Mouse (Mus musculus) forebrain, postnatal 0 days (tissue): Measurements from ENCODE around the gene Pdia4. TPM values are rescaled to one million over a fixed set of nuclear protein-coding genes. Genes with fewer than 3 reads are reported as not detected.
A peak's percentile ranks its signal among the peaks of the same experiment; 100 is the strongest.

Experiments
- ATAC-seq: fragments of 200-750 bp; cut with Nextera tagmentation; 2 replicates; pipeline ENCODE4 v1.8.0; 2017; ENCODE audit warnings: mild to moderate bottlenecking, moderate library complexity
- DNase-seq: peaks from one replicate; pipeline ENCODE4 v3.0.0-alpha.2; 2015
- H3K27ac ChIP-seq: fragments of 300-500 bp; sonication (generic); 2 replicates; pipeline ENCODE4 v1.5.1; 2014; ENCODE audit warnings: low read depth, mild to moderate bottlenecking, antibody characterized with exemption, low read length, moderate library complexity, mixed read lengths
- H3K27me3 ChIP-seq: fragments of 300-500 bp; sonication (generic); 2 replicates; pipeline ENCODE4 v1.6.1; 2014; ENCODE audit warnings: mild to moderate bottlenecking, low read length, mixed read lengths; ENCODE audit not compliant: insufficient read depth
- H3K36me3 ChIP-seq: fragments of 300-500 bp; sonication (generic); 2 replicates; pipeline ENCODE4 v1.6.1; 2014; ENCODE audit warnings: mild to moderate bottlenecking, moderate library complexity; ENCODE audit not compliant: insufficient read depth
- H3K4me1 ChIP-seq: fragments of 300-500 bp; sonication (generic); 2 replicates; pipeline ENCODE4 v1.6.1; 2014; ENCODE audit warnings: antibody characterized with exemption; ENCODE audit not compliant: insufficient read depth
- H3K4me2 ChIP-seq: fragments of 300-500 bp; sonication (generic); 2 replicates; pipeline ENCODE4 v1.6.1; 2014; ENCODE audit warnings: low read depth, mild to moderate bottlenecking, moderate library complexity
- H3K4me3 ChIP-seq: fragments of 300-500 bp; sonication (generic); 2 replicates; pipeline ENCODE4 v1.5.1; 2014; ENCODE audit warnings: low read depth, low read length, mixed read lengths
- H3K9ac ChIP-seq: fragments of 300-500 bp; sonication (generic); 2 replicates; pipeline ENCODE4 v1.6.1; 2014; ENCODE audit warnings: mild to moderate bottlenecking
- H3K9me3 ChIP-seq: fragments of 300-500 bp; sonication (generic); 2 replicates; pipeline ENCODE4 v1.6.1; 2016; ENCODE audit warnings: low read length
- CTCF ChIP-seq: sonication (generic); IDR thresholded peaks from 2 replicates; pipeline ENCODE4 v1.5.1; 2016; ENCODE audit warnings: antibody characterized with exemption, control low read depth, low read depth
- WGBS: fragments of 180-500 bp; shearing (Covaris S2); extraction: QIAGEN DNeasy Blood & Tissue Kit; methylation state at CpG from one replicate; pipeline ENCODE4 v1.1.7; 2014; 5-methylcytosine and 5-hydroxymethylcytosine counted together
- polyA plus RNA-seq: library from polyadenylated mRNA; unstranded; fragments of >200 nt; fragmentation: Nextera tagmentation; extraction: Ambion mirVana; gene quantifications from 2 replicates; pipeline ENCODE4 v1.2.1, GENCODE M21; 2015
- total RNA-seq: library from RNA; depleted of rRNA; stranded (reverse); fragments of >200 nt; gene quantifications from 2 replicates; pipeline ENCODE4 v1.2.3, GENCODE M21; 2014

Pdia4 gene
- total and polyA plus RNA-seq, 2 experiments from 2014 or later = 83.7 to 104 TPM

GRCm38 (mm10) chr6:47827462-47827861 is 14.2 kb upstream of the Pdia4 start:
- Histone ChIP-seq H3K9ac (no peak overlapping the region), H3K4me2 (no peak overlapping the region), H3K4me3 (no peak overlapping the region), H3K27me3 (no peaks in the 10 kb centered on the region), H3K4me1 (no peaks in the 10 kb centered on the region), H3K36me3 (peaks cover 27% of the 10 kb centered on the region), H3K27ac (no peak overlapping the region), H3K9me3 (no peaks in the 10 kb centered on the region)
- ATAC-seq (no peak), DNase-seq (no peak)
- TF ChIP-seq CTCF = peak; percentile 21; the same call in 1 of the 2 replicates
- WGBS = 94% methylated on average over 4 of the region's 4 CpGs

- DNase-seq (no peak), ATAC-seq (no peak)
- Histone ChIP-seq H3K27me3 (no peaks in the 10 kb centered on the region), H3K36me3 (peaks cover 54% of the 10 kb centered on the region), H3K27ac (no peak overlapping the region), H3K4me3 (no peak overlapping the region), H3K9ac (no peak overlapping the region), H3K9me3 (no peaks in the 10 kb centered on the region), H3K4me2 (no peak overlapping the region), H3K4me1 (no peaks in the 10 kb centered on the region)
- TF ChIP-seq CTCF = no peak
- 63% methylated on average over 2 of the region's 2 CpGs for WGBS
Measured at GRCm38 (mm10) chr6:47824241-47824640, 11.0 kb upstream of the Pdia4 start.

GRCm38 (mm10) chr6:47821776-47822175 is 8.5 kb upstream of the Pdia4 start:
- Histone ChIP-seq H3K9ac (no peak overlapping the region), H3K4me1 (no peaks in the 10 kb centered on the region), H3K27me3 (no peaks in the 10 kb centered on the region), H3K27ac (no peak overlapping the region), H3K9me3 (no peaks in the 10 kb centered on the region), H3K4me2 (no peak overlapping the region), H3K36me3 (peaks cover 69% of the 10 kb centered on the region), H3K4me3 (no peak overlapping the region)
- 94% methylated on average over 6 of the region's 6 CpGs for WGBS
- DNase-seq (no peak), ATAC-seq (no peak)
- TF ChIP-seq CTCF = no peak

GRCm38 (mm10) chr6:47821236-47821635 is 8.0 kb upstream of the Pdia4 start:
- no peaks in the 10 kb centered on the region for H3K9me3 ChIP-seq
- peaks cover 72% of the 10 kb centered on the region for H3K36me3 ChIP-seq
- H3K4me1 ChIP-seq = no peaks in the 10 kb centered on the region
- H3K27ac ChIP-seq = no peak overlapping the region
- 92% methylated on average over 5 of the region's 5 CpGs for WGBS
- ATAC-seq = no peak
- no peak overlapping the region for H3K4me3 ChIP-seq
- no peak overlapping the region for H3K4me2 ChIP-seq
- no peak for DNase-seq
- H3K27me3 ChIP-seq = no peaks in the 10 kb centered on the region
- no peak for TF ChIP-seq CTCF
- no peak overlapping the region for H3K9ac ChIP-seq

GRCm38 (mm10) chr6:47819626-47820325 is 6.5 kb upstream of the Pdia4 start:
- peak; percentile 27; the same call in 1 of the 2 replicates for ATAC-seq
- Histone ChIP-seq H3K36me3 (peaks cover 69% of the 10 kb centered on the region), H3K9me3 (no peaks in the 10 kb centered on the region), H3K27ac (no peak overlapping the region), H3K27me3 (no peaks in the 10 kb centered on the region), H3K9ac (no peak overlapping the region), H3K4me2 (no peak overlapping the region), H3K4me1 (no peaks in the 10 kb centered on the region), H3K4me3 (no peak overlapping the region)
- no peak for TF ChIP-seq CTCF
- WGBS = 89% methylated on average over 23 of the region's 23 CpGs
- no peak for DNase-seq

- 97% methylated on average over 8 of the region's 8 CpGs for WGBS
- no peaks in the 10 kb centered on the region for H3K27me3 ChIP-seq
- H3K4me3 ChIP-seq = no peak overlapping the region
- DNase-seq (no peak), ATAC-seq (no peak)
- TF ChIP-seq CTCF = no peak
- no peaks in the 10 kb centered on the region for H3K4me1 ChIP-seq
- no peaks in the 10 kb centered on the region for H3K9me3 ChIP-seq
- peaks cover 58% of the 10 kb centered on the region for H3K36me3 ChIP-seq
- no peak overlapping the region for H3K4me2 ChIP-seq
- no peak overlapping the region for H3K9ac ChIP-seq
- no peak overlapping the region for H3K27ac ChIP-seq
Measured at GRCm38 (mm10) chr6:47818721-47819120, 5.5 kb upstream of the Pdia4 start.

GRCm38 (mm10) chr6:47816151-47816550 is 2.9 kb upstream of the Pdia4 start:
- TF ChIP-seq CTCF = no peak
- Histone ChIP-seq H3K4me3 (no peak overlapping the region), H3K4me2 (no peak overlapping the region), H3K36me3 (peaks cover 36% of the 10 kb centered on the region), H3K4me1 (peaks cover 12% of the 10 kb centered on the region), H3K9me3 (no peaks in the 10 kb centered on the region), H3K27ac (no peak overlapping the region), H3K27me3 (no peaks in the 10 kb centered on the region), H3K9ac (no peak overlapping the region)
- ATAC-seq (no peak), DNase-seq (no peak)
- WGBS = 96% methylated on average over 1 of the region's 1 CpGs
